Mouse (Mus musculus) liver, postnatal 0 days (tissue): ENCODE data around the gene Ano10.

ENCODE experiments used
- CTCF ChIP-seq: sonication (generic); IDR thresholded peaks from 2 replicates; pipeline ENCODE4 v1.5.1; 2016; ENCODE audit warnings: antibody characterized with exemption, low read depth
- EP300 ChIP-seq: IDR thresholded peaks from 2 replicates; pipeline ENCODE4 v1.6.1; 2016; ENCODE audit warnings: antibody characterized with exemption, low read depth, mild to moderate bottlenecking

DNA sequence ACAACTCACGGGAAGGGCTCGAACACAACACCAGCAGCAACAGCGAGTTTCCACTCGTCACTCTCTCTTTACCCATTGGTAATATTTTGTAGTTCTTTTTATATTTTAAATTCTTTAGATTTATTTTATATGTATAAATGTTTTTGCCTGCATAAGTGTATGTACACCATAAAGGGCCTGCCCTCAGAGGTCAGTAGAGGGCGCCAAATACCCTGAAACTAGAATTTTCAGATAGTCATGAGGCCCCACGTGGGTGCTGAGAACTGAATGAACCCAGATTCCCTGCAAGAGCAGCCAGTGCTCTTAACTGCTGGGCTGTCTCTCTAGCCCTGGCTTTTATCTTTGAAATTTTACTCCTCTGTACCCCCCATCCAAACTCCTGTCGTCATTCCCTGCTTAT is 89.7 kb downstream of the Ano10 start:
- peak; percentile 47 for TF ChIP-seq CTCF
- no peak for TF ChIP-seq EP300
